Mouse (Mus musculus) kidney, adult 2 months (tissue): Measurements from ENCODE around the gene Fancl.

Experiments
- CTCF ChIP-seq: fragments of 200-500 bp; conservative IDR thresholded peaks from 2 replicates; pipeline ENCODE4 v1.5.1; 2011; ENCODE audit warnings: low read depth, mild to moderate bottlenecking, control low read depth, low read length, moderate library complexity, mixed read lengths; ENCODE audit not compliant: insufficient read depth, insufficient read length
- POLR2A ChIP-seq: fragments of 200-500 bp; IDR thresholded peaks from one replicate; pipeline ENCODE4 v1.6.1; 2011; ENCODE audit warnings: low read depth, low read length, control low read depth

GRCm38 (mm10) chr11:26454081-26454480, 68.1 kb downstream of the Fancl start:
- TF ChIP-seq CTCF (no peak), POLR2A (no peak)
